Mouse (Mus musculus): ENCODE data around the gene Htr5a.
A peak's percentile ranks its signal among the peaks of the same experiment; 100 is the strongest.

Htr5a gene

GRCm38 (mm10) chr5:27841701-27842295, at the start of gene Htr5a:
TSS of gene Htr5a (plus strand) at chr5:27842149.
- DNase-seq (ENCODE audit: inconsistent ontology term) = peak; percentile 26

DNA sequence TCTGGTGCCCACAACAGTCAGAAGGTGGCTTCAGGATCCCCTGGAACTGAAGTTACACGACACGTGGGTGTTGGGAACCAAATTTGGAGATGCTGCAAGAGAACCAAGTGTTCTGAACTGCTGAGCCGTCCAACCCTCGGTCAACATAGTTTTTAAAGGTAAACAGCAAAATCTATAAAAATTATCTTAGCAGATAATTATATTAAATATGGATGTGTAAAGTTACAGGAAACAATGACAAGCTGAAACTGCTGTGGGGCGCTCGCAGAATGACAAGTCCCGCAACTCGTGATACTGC, 49.8 kb upstream of the Htr5a start:
- DNase-seq (ENCODE audit: inconsistent ontology term) = no peak

GRCm38 (mm10) chr5:27792531-27793205, 49.3 kb upstream of the Htr5a start:
- DNase-seq (ENCODE audit: inconsistent ontology term) = no peak

GRCm38 (mm10) chr5:27793923-27794322, 48.0 kb upstream of the Htr5a start:
- DNase-seq (ENCODE audit: inconsistent ontology term) = peak; percentile 34

DNA sequence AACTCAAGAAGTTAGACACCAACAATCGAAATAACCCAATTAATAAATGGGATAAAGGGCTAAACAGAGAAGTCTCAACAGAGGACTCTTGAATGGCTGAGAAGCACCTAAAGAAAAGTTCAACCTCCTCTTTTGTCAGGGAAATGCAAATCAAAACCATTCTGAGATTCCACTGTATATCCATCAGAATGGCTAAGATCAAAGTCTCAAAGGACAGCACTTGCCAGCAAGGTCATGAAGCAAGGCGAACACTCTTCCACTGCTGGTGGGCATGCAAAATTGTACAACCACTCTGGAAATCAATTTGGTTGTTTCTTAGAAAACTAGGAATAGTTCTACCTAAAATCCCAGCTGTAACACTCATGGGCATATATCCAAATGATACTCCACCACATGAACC, 27.7 kb upstream of the Htr5a start:
- no peak for DNase-seq (ENCODE audit: inconsistent ontology term)

GRCm38 (mm10) chr5:27818840-27819672, 22.9 kb upstream of the Htr5a start:
- no peak for DNase-seq (ENCODE audit: inconsistent ontology term)

GRCm38 (mm10) chr5:27821161-27821560, 20.8 kb upstream of the Htr5a start:
- DNase-seq (ENCODE audit: inconsistent ontology term) = no peak

DNA sequence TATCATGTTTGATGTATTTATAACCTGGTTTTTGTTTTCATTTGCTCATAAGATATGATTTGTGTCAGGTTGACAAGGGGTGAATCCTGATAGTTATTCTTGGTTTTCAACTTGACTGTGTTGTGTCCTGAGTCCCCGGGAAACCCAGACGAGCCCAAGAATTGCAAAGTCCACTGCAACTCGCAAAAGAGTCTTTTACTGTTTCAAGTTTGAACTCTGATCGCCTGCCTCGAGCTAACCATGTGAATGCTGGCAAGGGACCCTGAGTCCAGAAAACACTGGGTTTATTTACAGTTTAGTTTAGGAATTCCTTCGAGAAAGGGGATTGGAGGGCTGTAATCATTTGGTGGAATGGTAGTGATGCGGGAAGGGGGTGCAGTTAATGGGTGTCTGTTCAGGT, 14.0 kb upstream of the Htr5a start:
- DNase-seq (ENCODE audit: inconsistent ontology term) = no peak

- no peak for DNase-seq (ENCODE audit: inconsistent ontology term)
These were observed 6.9 kb upstream of the Htr5a start for GRCm38 (mm10) chr5:27835096-27835495.

GRCm38 (mm10) chr5:27838061-27838460, 3.9 kb upstream of the Htr5a start:
- DNase-seq (ENCODE audit: inconsistent ontology term) = no peak

DNA sequence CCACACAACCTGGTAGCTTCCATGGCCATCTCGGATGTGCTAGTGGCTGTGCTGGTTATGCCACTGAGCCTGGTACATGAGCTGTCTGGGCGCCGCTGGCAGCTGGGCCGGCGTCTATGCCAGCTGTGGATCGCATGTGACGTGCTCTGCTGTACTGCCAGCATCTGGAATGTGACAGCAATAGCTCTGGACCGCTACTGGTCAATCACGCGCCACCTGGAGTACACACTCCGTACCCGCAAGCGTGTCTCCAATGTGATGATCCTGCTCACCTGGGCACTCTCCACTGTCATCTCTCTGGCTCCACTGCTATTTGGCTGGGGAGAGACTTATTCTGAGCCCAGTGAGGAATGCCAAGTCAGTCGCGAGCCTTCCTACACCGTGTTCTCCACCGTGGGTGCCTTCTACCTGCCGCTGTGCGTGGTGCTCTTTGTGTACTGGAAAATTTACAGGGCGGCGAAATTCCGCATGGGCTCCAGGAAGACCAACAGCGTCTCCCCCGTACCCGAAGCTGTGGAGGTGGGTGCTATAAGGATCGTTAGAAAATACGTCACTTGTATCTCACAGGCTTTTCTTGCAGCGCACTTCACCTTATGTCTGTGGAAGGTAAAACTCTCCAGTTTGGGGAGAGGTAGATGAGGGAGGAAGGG, 847 bp downstream of the Htr5a start:
- DNase-seq (ENCODE audit: inconsistent ontology term) = no peak

DNA sequence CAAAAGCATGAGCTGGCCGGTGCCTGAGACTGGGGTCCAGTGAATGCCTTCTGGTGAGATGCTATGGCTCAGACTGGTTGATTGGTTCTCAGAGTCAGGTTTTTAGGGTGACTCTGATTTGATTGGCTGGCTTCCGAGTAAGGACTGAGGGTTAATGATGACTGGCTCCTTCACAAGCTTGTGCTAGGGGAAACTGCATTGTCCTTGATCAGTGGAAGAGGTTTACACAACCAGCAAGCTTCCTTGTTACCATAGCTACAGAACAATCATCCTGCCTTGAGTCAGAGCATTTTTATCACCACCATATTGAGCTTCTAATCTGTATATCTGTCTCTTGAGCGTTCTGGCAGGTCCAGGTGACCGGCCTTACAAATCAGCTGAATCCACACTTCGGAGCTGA, 5.0 kb downstream of the Htr5a start:
- no peak for DNase-seq (ENCODE audit: inconsistent ontology term)

GRCm38 (mm10) chr5:27854290-27854689, 12.3 kb downstream of the Htr5a start:
- DNase-seq (ENCODE audit: inconsistent ontology term) = no peak

DNA sequence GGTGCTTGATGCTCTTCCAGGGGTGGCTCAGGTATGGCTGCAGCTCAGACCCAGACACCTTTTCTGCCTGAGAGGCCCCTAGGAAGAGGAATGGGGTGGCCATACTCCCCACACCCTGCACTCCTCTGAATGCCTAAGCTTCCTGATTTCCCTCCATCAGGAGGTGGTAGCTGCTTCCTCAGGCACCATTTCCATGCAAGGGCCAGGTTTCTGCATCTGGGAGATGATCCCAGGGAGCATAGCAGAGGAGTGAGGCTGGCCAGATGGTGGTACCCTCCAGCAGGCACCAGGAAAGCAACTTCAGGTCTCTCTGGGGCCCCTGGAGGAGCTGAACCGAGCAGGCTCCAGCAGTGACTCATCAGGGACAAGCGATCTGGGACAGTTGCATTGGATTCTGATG, 13.8 kb downstream of the Htr5a start:
- no peak for DNase-seq (ENCODE audit: inconsistent ontology term)

DNA sequence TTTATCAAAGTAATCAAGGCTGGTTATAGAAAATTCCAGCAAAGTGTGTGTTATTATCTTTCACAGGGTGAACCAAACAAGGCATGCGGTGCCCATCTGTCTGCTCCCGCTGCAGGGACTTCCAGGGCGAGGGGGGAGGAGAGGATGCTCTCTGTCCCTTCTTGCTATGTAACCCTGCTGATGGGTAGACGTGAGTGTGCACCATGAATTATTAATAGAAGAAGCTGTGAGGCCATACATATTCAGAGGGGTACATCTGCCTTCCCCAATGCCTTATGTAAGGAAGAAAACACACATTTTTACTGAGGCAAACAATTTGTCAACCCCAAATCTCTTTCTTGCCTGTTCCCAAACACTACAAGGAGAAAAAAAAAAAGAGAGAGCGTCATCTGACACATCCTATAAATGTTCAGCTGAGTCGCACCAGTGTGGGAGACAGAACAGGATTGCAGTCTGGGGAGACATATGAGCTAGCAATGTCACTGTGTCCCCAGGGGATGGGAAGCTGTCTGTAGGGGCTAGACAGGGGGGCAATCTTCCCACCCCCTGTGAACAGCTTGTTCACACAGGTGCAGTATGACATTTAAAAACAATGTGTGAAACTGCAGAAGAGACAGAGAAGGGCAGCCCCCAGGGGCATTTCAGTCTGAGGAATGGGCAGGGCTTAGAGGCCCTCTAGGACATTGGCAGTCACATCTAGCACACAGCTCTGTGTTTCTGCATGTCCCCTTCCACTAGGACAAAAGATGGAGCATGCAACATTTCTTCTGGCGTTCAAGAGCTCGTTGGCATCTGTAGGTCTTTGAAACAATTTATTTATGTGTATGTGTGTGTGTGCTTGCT, 31.5 kb downstream of the Htr5a start:
- no peak for DNase-seq (ENCODE audit: inconsistent ontology term)

GRCm38 (mm10) chr5:27874211-27874610, 32.3 kb downstream of the Htr5a start:
- no peak for DNase-seq (ENCODE audit: inconsistent ontology term)

- no peak for DNase-seq (ENCODE audit: inconsistent ontology term)
These were observed 33.6 kb downstream of the Htr5a start for GRCm38 (mm10) chr5:27875341-27876105.

DNA sequence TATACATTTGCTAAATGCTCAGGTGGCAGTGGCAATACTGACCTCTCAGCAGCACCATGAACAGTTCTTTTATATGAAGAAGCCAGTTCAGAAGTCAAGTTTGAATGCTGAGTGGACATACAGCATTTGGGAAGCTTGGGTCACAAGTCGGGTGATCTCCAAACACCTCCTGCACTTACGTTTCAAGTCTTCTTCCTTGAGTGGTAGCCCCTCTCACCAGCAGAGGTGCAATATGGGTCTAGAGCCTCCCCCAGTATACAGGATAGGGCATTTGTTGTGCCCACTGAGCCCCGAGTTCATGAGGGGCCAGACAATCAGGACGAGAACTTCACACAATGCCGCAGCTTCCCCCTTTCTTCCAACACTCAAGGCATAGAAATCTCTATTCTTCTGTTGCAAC, 36.4 kb downstream of the Htr5a start:
- no peak for DNase-seq (ENCODE audit: inconsistent ontology term)

DNA sequence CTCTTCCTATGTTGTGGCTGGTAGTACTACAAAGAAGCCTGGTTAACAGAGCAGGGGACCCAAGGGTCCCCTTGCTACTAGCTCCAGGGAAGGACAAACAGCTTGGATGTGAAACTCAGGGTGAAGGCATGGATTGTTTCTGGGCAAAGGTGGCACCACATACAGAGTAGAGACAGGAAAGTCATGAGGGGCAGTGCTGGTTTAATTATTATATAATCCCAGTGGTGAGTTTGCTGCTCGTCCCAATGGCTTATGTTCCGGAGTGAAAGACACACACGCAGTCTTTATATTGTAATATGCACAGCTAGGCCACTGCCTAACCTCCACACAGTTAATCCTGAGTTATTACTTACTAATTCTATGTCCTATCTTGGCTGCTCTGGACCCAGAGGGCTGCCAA, 37.8 kb downstream of the Htr5a start:
- no peak for DNase-seq (ENCODE audit: inconsistent ontology term)

- no peak for DNase-seq (ENCODE audit: inconsistent ontology term)
These were observed 38.5 kb downstream of the Htr5a start for GRCm38 (mm10) chr5:27880329-27881036.

Data from Muller cell, postnatal 12 days (primary cell).